Mouse (Mus musculus) stomach, embryonic 14.5 days (tissue): ENCODE results near the gene 3110001I22Rik. TPM values are rescaled to one million over a fixed set of nuclear protein-coding genes. Genes with fewer than 3 reads are reported as not detected.
A peak's percentile ranks its signal among the peaks of the same experiment; 100 is the strongest.
"Not testable (repeated sequence)": the region's sequence is repeated elsewhere in the genome, so short reads cannot be mapped to it uniquely, and the experiment has no call there.

Source experiments
- ATAC-seq: fragments of 200-750 bp; cut with Nextera tagmentation; 2 replicates; pipeline ENCODE4 v1.8.0; 2017; ENCODE audit warnings: low read depth, moderate TSS enrichment; ENCODE audit not compliant: insufficient number of reproducible peaks, insufficient read depth, low FRiP score
- H3K27ac ChIP-seq: fragments of 300-500 bp; sonication (generic); 2 replicates; pipeline ENCODE4 v1.5.1; 2014; ENCODE audit warnings: mild to moderate bottlenecking, low read length, moderate library complexity, mixed read lengths
- H3K27me3 ChIP-seq: fragments of 300-500 bp; sonication (generic); 2 replicates; pipeline ENCODE4 v1.6.1; 2014; ENCODE audit warnings: low read length, control low read depth, mixed read lengths; ENCODE audit not compliant: control insufficient read depth, insufficient read depth
- H3K36me3 ChIP-seq: fragments of 300-500 bp; sonication (generic); 2 replicates; pipeline ENCODE4 v1.6.1; 2014; ENCODE audit warnings: mild to moderate bottlenecking, control low read depth, low read length, moderate library complexity, mixed read lengths; ENCODE audit not compliant: control insufficient read depth, insufficient read depth
- H3K4me1 ChIP-seq: fragments of 300-500 bp; sonication (generic); 2 replicates; pipeline ENCODE4 v1.6.1; 2014; ENCODE audit warnings: low read length, control low read depth, mixed read lengths; ENCODE audit not compliant: control insufficient read depth, insufficient read depth
- H3K4me2 ChIP-seq: fragments of 300-500 bp; sonication (generic); replicated peaks from 2 replicates; pipeline ENCODE4 v1.6.1; 2014; ENCODE audit warnings: low read depth, low read length, control low read depth
- H3K4me3 ChIP-seq: fragments of 300-500 bp; sonication (generic); 2 replicates; pipeline ENCODE4 v1.5.1; 2014; ENCODE audit warnings: low read depth, low read length, control low read depth
- H3K9ac ChIP-seq: fragments of 300-500 bp; sonication (generic); replicated peaks from 2 replicates; pipeline ENCODE4 v1.6.1; 2014; ENCODE audit warnings: low read depth, mild to moderate bottlenecking, control low read depth, low read length, moderate library complexity, mixed read lengths
- H3K9me3 ChIP-seq: fragments of 300-500 bp; sonication (generic); 2 replicates; pipeline ENCODE4 v1.6.1; 2016; ENCODE audit warnings: low read depth, low read length, control low read depth; ENCODE audit not compliant: control insufficient read depth
- WGBS: fragments of 180-500 bp; shearing (Covaris S2); extraction: QIAGEN DNeasy Blood & Tissue Kit; methylation state at CpG from one replicate; pipeline ENCODE4 v1.1.7; 2014; 5-methylcytosine and 5-hydroxymethylcytosine counted together
- polyA plus RNA-seq: library from polyadenylated mRNA; unstranded; fragments of >200 nt; fragmentation: Nextera tagmentation; extraction: Ambion mirVana; gene quantifications from 2 replicates; pipeline ENCODE4 v1.2.1, GENCODE M21; 2014

3110001I22Rik gene
- polyA plus RNA-seq, 1 experiment from 2014 or later, result 6.5 TPM

- Histone ChIP-seq H3K9ac (no peak overlapping the region), H3K27me3 (no peaks in the 10 kb centered on the region), H3K9me3 (no peaks in the 10 kb centered on the region), H3K4me2 (no peak overlapping the region), H3K36me3 (peaks cover 28% of the 10 kb centered on the region), H3K4me1 (no peaks in the 10 kb centered on the region), H3K4me3 (no peak overlapping the region), H3K27ac (no peak overlapping the region)
- no peak for ATAC-seq
- 88% methylated on average over 9 of the region's 9 CpGs for WGBS
These were observed 11.0 kb upstream of the 3110001I22Rik start for GRCm38 (mm10) chr16:13660736-13661135.

GRCm38 (mm10) chr16:13667878-13668343 is 3.8 kb upstream of the 3110001I22Rik start, which contains the start of gene Parn:
Parn (minus strand) TSS chr16:13668170.
- peak within 1 kb of the TSS; percentile 62 for H3K27ac ChIP-seq
- H3K4me3 ChIP-seq, result peak within 1 kb of the TSS; percentile 61
- H3K9ac ChIP-seq, result peak within 1 kb of the TSS; percentile 73
- peak; percentile 86 for ATAC-seq
- under 1% methylated on average over 35 of the region's 35 CpGs for WGBS
- peaks cover 8% of the 10 kb centered on the region; the same call in 1 of the 2 replicates for H3K36me3 ChIP-seq
- no peaks in the 10 kb centered on the region for H3K9me3 ChIP-seq
- H3K4me1 ChIP-seq, result peaks cover 3% of the 10 kb centered on the region; the same call in 1 of the 2 replicates
- H3K27me3 ChIP-seq, result no peaks in the 10 kb centered on the region
- H3K4me2 ChIP-seq, result peak within 1 kb of the TSS; percentile 94

- Histone ChIP-seq H3K9me3 (no peaks in the 10 kb centered on the region), H3K36me3 (peaks cover 4% of the 10 kb centered on the region; the same call in 1 of the 2 replicates), H3K4me3 (peak overlapping the region; percentile 61), H3K9ac (0 out of 2 replicates have a peak overlapping the region, but pooled peaks have one; percentile 73), H3K4me2 (peak overlapping the region; percentile 94), H3K27ac (peak overlapping the region; percentile 62), H3K4me1 (peaks cover 8% of the 10 kb centered on the region; the same call in 1 of the 2 replicates), H3K27me3 (no peaks in the 10 kb centered on the region)
- WGBS, result 77% methylated on average over 10 of the region's 10 CpGs
- no peak for ATAC-seq
These were observed 3.2 kb upstream of the 3110001I22Rik start for GRCm38 (mm10) chr16:13668402-13669108.

- peaks cover 2% of the 10 kb centered on the region; the same call in 1 of the 2 replicates for H3K36me3 ChIP-seq
- no peaks in the 10 kb centered on the region for H3K27me3 ChIP-seq
- WGBS, result 91% methylated on average over 1 of the region's 1 CpGs
- no peak for ATAC-seq
- no peaks in the 10 kb centered on the region for H3K9me3 ChIP-seq
- H3K9ac ChIP-seq, result no peak overlapping the region
- no peak overlapping the region for H3K4me2 ChIP-seq
- no peak overlapping the region for H3K4me3 ChIP-seq
- peaks cover 8% of the 10 kb centered on the region; the same call in 1 of the 2 replicates for H3K4me1 ChIP-seq
- H3K27ac ChIP-seq, result no peak overlapping the region
These were observed 2.4 kb upstream of the 3110001I22Rik start for GRCm38 (mm10) chr16:13669282-13669681.

- not testable (repeated sequence) for H3K27me3 ChIP-seq, H3K27ac ChIP-seq, H3K9me3 ChIP-seq, ATAC-seq, H3K4me3 ChIP-seq, H3K9ac ChIP-seq, H3K4me2 ChIP-seq, H3K36me3 ChIP-seq, H3K4me1 ChIP-seq
- WGBS, result 77% methylated on average over 5 of the region's 5 CpGs
These were observed 833 bp upstream of the 3110001I22Rik start for GRCm38 (mm10) chr16:13670896-13671295.

GRCm38 (mm10) chr16:13672386-13672898 is 713 bp downstream of the 3110001I22Rik start:
- Histone ChIP-seq H3K27me3 (no peaks in the 10 kb centered on the region), H3K4me2 (peak overlapping the region; percentile 70), H3K4me3 (peak overlapping the region; percentile 77), H3K9ac (peak overlapping the region; percentile 92), H3K9me3 (no peaks in the 10 kb centered on the region), H3K4me1 (peaks cover 8% of the 10 kb centered on the region; the same call in 1 of the 2 replicates), H3K36me3 (peaks cover 6% of the 10 kb centered on the region), H3K27ac (peak overlapping the region; percentile 79; the same call in 1 of the 2 replicates)
- under 1% methylated on average over 20 of the region's 20 CpGs for WGBS
- peak; percentile 59 for ATAC-seq

- Histone ChIP-seq H3K9me3 (no peaks in the 10 kb centered on the region), H3K27me3 (no peaks in the 10 kb centered on the region), H3K4me1 (peaks cover 8% of the 10 kb centered on the region; the same call in 1 of the 2 replicates), H3K27ac (no peak overlapping the region), H3K36me3 (peaks cover 10% of the 10 kb centered on the region), H3K4me2 (peak overlapping the region; percentile 70), H3K4me3 (peak overlapping the region; percentile 77), H3K9ac (no peak overlapping the region)
- 71% methylated on average over 5 of the region's 5 CpGs for WGBS
- ATAC-seq, result no peak
These were observed 1.4 kb downstream of the 3110001I22Rik start for GRCm38 (mm10) chr16:13673114-13673513.

- Histone ChIP-seq H3K4me1 (peaks cover 8% of the 10 kb centered on the region; the same call in 1 of the 2 replicates), H3K9me3 (no peaks in the 10 kb centered on the region), H3K4me3 (no peak overlapping the region), H3K27ac (no peak overlapping the region), H3K27me3 (no peaks in the 10 kb centered on the region), H3K36me3 (peaks cover 10% of the 10 kb centered on the region), H3K9ac (no peak overlapping the region), H3K4me2 (no peak overlapping the region)
- no peak for ATAC-seq
- WGBS, result 90% methylated on average over 3 of the region's 3 CpGs
These were observed 2.8 kb downstream of the 3110001I22Rik start for GRCm38 (mm10) chr16:13674511-13674910.
